Mouse (Mus musculus) embryo, embryonic 11 days (tissue): ENCODE measurements at regions not wholly inside any gene's neighbourhood (a gene's known extent, or its start where the extent isn't known, plus 50 kb on each side); places are given as distances from the start of the nearest gene placed in this dataset.

Source experiments
- DNase-seq: peaks from one replicate; pipeline ENCODE4 v3.0.0-alpha.2; 2015

GRCm38 (mm10) chr2:161339327-161340001, 230.6 kb upstream of the Chd6 start:
- peak; percentile 52 for DNase-seq

GRCm38 (mm10) chr2:161338953-161339326, 230.1 kb upstream of the Chd6 start:
- peak; percentile 60 for DNase-seq

- DNase-seq: peak; percentile 34
These were observed 223.8 kb upstream of the Chd6 start for GRCm38 (mm10) chr2:161332653-161333052.

GRCm38 (mm10) chr2:161331850-161332365, 223.0 kb upstream of the Chd6 start:
- DNase-seq: no peak

GRCm38 (mm10) chr2:161302796-161303195, 193.9 kb upstream of the Chd6 start:
- no peak for DNase-seq

- peak; percentile 34 for DNase-seq
These were observed 160.1 kb upstream of the Chd6 start for GRCm38 (mm10) chr2:161268861-161269413.

- DNase-seq: no peak
These were observed 157.6 kb upstream of the Chd6 start for GRCm38 (mm10) chr2:161266476-161266875.

- DNase-seq: no peak
These were observed 156.3 kb upstream of the Chd6 start for GRCm38 (mm10) chr2:161265211-161265610.

- no peak for DNase-seq
These were observed 143.9 kb upstream of the Chd6 start for GRCm38 (mm10) chr2:161252761-161253160.

GRCm38 (mm10) chr2:161241665-161242064, 132.8 kb upstream of the Chd6 start:
- no peak for DNase-seq

- DNase-seq: peak; percentile 34
These were observed 128.5 kb upstream of the Chd6 start for GRCm38 (mm10) chr2:161237280-161237819.

GRCm38 (mm10) chr2:161233155-161233741, 124.4 kb upstream of the Chd6 start:
- DNase-seq: no peak

GRCm38 (mm10) chr2:161231405-161231804, 122.5 kb upstream of the Chd6 start:
- no peak for DNase-seq

- no peak for DNase-seq
These were observed 106.9 kb upstream of the Chd6 start for GRCm38 (mm10) chr2:161215736-161216135.

GRCm38 (mm10) chr2:161214681-161215458, 106.0 kb upstream of the Chd6 start:
- peak; percentile 86 for DNase-seq

GRCm38 (mm10) chr2:161212322-161212882, 103.5 kb upstream of the Chd6 start:
- no peak for DNase-seq

- peak; percentile 10 for DNase-seq
These were observed 88.0 kb upstream of the Chd6 start for GRCm38 (mm10) chr2:161196713-161197372.

- no peak for DNase-seq
These were observed 78.6 kb upstream of the Chd6 start for GRCm38 (mm10) chr2:161187516-161187915.

GRCm38 (mm10) chr2:161185122-161185521, 76.2 kb upstream of the Chd6 start:
- peak; percentile 31 for DNase-seq

- DNase-seq: peak; percentile 85
These were observed 68.6 kb upstream of the Chd6 start for GRCm38 (mm10) chr2:161177355-161178021.

GRCm38 (mm10) chr2:161166681-161167080, 57.8 kb upstream of the Chd6 start:
- DNase-seq: peak; percentile 17

- DNase-seq: no peak
These were observed 56.6 kb upstream of the Chd6 start for GRCm38 (mm10) chr2:161165495-161165894.
